Mouse (Mus musculus) spleen, postnatal 36 days (tissue): ENCODE measurements around the gene Ttbk1.
"Not testable (repeated sequence)": the region's sequence is repeated elsewhere in the genome, so short reads cannot be mapped to it uniquely, and the experiment has no call there.

Source experiments
- DNase-seq, 2 experiments: peaks; one replicate each; pipeline ENCODE4 v3.0.0; 2022; ENCODE audit warnings: low spot score in 2 of 2, mixed read lengths in 1 of 2

Gene Ttbk1

GRCm38 (mm10) chr17:46487431-46487830 lies at the start of gene Ttbk1:
Gene Ttbk1 (minus strand): TSS chr17:46487675.
- DNase-seq = no peak

GRCm38 (mm10) chr17:46525579-46526307 lies 38.3 kb upstream of the Ttbk1 start:
- peak; percentile 26 to 41 for DNase-seq

- DNase-seq = no peak
Observed at GRCm38 (mm10) chr17:46525065-46525464, 37.6 kb upstream of the Ttbk1 start.

DNA sequence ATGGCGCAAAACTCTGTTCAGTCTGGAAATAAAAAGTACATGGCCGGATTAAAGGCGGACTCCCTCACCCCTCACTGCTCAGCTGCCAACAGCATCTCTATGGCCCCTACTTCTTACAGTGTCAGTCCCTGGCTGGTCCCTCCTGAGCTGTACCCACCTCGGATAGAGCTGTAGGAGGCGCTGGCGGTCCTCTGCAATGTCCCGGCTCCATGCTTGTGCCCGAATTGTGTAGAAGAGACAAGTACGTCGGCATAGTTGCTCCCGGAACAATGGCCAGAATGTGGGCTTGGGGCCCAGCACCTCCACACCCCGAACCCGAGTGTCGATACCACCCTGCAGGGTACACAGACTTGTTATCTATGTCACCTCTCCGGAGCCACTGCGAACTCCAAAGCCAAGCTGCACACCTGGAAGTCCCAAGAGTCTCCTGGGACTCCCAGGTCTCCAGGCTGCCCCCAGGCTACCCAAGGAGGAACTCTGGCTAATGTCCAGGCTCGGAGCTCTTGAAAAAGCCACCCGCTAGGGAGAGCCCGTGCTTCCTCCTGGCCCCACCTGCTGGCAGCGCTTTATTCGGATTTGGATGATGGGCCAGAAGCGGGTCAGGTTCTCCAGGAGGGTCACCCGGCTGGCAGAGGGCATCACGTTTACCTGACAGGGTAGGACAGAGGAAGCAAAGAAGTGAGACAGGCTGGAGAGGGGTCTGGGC lies 34.6 kb upstream of the Ttbk1 start:
- DNase-seq = no peak

DNA sequence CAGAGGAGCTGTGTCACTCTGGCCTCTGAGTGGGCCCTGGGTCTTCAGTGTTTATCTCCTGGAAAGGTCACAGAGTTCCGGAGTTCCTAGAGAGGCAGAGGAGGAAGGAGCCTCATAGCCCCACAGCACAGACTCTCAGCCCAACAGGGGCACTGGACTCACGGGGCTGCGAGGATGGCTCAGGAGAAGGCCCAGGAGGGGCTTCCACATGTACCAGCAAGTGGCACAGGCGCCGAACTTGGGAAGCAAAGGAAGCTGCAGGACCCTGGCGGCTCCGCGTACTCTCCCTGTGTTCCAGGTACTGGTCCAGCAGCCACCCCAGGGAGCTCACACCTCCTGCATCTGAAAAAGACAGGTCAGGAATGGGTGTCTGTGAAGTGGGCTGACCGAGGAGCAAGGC lies 33.7 kb upstream of the Ttbk1 start:
- no peak for DNase-seq

GRCm38 (mm10) chr17:46520385-46520979 lies 33.0 kb upstream of the Ttbk1 start:
- no peak for DNase-seq

- DNase-seq = no peak
Observed at GRCm38 (mm10) chr17:46519971-46520370, 32.5 kb upstream of the Ttbk1 start.

DNA sequence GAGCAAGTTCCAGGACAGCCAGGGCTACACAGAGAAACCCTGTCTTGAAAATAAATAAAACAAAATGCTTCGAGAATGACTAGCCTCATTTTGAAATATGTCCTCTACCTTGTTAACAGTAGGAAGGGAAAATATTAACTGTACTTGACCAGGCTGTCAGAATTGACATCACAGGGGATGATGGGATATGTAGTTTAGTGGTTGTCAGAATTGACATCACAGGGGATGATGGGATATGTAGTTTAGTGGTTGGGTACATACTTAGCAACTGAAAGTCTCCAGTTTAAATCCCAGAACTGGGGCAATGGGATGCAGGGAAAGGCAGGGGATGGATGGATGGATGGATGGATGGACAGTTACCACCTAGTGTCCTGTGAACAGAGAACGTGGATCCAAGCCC lies 25.9 kb upstream of the Ttbk1 start:
- no peak for DNase-seq

- no peak for DNase-seq
Observed at GRCm38 (mm10) chr17:46511059-46511710, 23.7 kb upstream of the Ttbk1 start.

- DNase-seq = no peak
Observed at GRCm38 (mm10) chr17:46505617-46506016, 18.1 kb upstream of the Ttbk1 start.

DNA sequence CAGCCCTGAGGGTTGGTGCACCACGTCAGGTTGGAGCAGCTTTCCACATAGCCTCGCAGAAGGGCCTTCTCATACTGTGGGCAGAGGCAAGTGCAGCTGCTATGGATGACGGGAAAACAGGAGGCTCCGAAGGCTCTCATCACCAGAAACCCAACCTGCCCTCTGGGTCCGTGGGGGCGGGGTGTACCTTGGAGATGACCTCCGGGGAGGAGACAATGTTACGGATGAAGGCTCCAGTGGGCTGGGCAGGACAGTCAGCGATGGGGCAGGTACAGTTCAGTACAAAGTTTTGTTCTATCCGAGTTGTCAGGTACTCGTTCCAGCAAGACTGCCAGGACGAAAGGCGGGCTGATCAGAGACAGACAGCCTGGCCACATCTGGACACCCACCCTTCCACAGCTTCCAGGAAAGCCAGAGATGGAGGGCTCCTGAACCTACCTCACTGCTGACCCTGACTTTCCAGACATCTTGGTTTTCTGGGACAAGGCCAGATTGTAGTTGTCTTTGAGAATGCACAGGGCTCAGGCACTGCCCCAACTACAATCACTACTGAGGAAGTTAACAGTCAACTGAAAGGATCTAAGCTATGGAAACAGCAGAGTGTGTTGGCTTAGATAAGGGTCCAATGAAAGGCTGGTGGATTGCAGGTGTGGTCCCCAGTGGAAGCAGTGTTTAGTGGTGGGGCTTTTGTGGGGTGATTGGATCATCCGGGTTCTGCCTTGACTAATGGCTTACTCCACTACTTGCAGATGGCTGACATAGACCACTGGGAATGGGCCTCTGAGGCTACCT lies 16.6 kb upstream of the Ttbk1 start:
- DNase-seq = no peak

DNA sequence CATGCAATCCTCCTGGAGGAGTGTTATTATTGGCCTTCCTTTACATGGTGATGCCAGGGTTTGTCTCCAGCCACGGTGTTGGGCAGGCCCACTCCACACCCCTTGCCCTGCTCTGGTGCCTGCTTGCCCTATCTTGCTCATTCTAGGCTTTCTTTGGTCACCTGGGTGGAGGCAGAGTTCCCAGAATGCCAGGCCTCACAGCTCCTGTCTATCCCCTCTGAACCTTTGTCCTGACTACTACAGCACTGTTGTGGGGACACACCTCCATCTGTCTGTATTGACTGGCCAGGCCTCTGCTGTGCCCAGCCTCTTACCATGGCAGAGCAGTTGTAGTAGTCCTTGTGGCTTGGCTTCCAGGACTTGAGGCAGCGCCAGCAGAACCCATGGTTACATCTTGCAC lies 15.3 kb upstream of the Ttbk1 start:
- no peak for DNase-seq

DNA sequence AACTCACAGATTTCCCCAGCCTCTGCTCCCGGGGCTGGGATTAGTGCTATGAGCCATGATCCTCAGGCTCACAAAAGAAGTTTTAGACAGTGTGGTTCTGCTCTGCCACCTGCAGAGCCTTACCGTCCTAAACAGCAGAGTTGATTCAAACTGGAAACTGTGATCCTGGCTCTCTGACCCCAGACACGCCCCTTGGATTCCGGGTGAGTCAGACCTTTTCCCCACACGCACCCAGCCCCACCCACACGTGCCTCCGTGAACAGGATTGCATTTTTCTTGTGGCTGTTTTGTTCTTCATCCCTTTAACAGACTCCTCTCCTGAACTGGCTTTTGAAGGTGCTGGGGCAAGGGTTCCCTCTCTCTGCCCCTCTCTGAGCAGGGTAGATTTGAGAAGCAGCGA lies 10.5 kb upstream of the Ttbk1 start:
- DNase-seq = no peak

DNA sequence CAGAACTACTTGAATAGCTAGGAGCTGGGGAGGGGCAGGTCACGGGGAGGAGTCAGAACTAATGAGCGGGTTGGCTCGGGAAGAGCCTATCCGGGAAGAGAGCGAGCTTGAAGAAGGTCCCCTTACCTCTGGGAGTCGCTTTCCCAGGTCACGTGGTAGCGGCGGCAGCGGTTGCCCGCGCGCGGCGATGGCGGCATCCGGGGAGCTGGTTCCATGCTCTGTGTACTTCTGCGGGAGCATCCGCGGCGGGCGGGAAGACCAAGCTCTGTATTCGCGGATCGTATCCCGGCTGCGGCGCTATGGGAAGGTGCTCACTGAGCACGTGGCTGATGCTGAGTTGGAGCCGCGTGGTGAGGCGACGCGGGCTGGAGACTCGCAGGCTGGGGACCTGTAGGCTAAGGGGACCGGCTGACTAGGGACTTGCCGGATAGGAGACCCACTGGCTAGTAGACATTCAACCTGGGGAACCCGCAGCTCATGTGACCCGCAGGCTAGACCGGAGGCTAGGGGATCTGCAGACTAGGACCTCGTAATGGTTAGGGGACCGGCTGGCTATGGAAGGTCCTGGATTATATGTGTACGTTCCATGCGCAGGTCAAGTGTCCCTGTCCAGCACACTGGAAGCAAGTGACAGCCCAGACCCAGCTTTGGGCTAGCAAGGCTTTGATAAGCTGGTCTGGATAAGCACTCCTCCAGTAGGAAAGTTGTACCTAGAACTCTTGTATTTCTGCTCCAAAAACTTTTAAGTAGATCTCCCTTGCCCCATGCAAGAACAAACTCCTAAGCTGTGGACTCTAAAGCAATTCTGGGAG lies 9.4 kb upstream of the Ttbk1 start, which contains the start of gene Dnph1:
Dnph1 (plus strand) TSS at position 89 of the 812 bp plus-strand sequence.
- peak; percentile 54 to 60 for DNase-seq

DNA sequence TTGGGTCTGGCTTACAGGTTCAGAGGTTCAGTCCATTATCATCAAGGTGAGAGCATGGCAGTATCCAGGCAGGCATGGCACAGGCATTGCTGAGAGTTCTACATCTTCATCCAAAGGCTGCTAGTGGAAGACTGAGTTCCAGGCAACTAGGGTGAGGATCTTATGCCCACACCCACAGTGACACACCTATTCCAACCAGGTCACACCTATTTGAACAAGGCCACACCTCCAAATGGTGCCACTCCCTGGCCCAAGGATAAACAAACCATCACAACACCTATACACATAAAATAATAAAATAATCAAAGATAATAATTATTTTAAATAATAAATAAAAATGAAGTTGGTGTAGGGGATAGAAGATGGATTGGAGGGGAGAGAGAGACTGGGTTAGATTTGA lies 8.6 kb upstream of the Ttbk1 start:
- DNase-seq = not testable (repeated sequence)

DNA sequence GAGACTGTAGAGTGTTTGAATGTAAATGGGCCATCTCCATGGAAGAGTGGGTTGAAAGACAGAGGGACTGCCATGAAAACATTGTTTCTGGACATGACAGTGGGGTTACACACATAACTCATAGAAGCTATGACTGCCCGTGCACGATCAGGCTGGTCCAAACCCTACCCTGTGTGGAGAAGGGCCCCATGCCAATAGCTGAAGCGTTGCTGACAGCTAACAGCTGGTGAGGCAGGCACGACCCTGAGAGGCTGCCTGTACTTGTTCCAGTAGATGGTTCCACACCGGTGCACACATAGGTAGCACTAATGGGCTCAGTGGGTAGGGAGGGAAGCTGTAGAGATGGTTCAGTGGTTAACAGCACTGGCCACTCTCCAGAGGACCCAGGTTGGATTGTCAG lies 8.0 kb upstream of the Ttbk1 start:
- no peak for DNase-seq

GRCm38 (mm10) chr17:46486995-46487394 lies 480 bp downstream of the Ttbk1 start:
- DNase-seq = no peak

- peak in 1 of 2 experiments; percentile 31 for DNase-seq
Observed at GRCm38 (mm10) chr17:46484461-46484875, 3.0 kb downstream of the Ttbk1 start.

GRCm38 (mm10) chr17:46484021-46484431 lies 3.4 kb downstream of the Ttbk1 start:
- DNase-seq = peak in 1 of 2 experiments; percentile 19

- DNase-seq = no peak
Observed at GRCm38 (mm10) chr17:46483561-46484001, 3.9 kb downstream of the Ttbk1 start.
